Mouse (Mus musculus): ENCODE measurements around the gene Jmjd7. TPM values are rescaled to one million over a fixed set of nuclear protein-coding genes. Genes with fewer than 3 reads are reported as not detected.
A peak's percentile ranks its signal among the peaks of the same experiment; 100 is the strongest.

Gene Jmjd7
- total RNA-seq, 2 experiments from 2014 or later, result 5.5 to 6.6 TPM

DNA sequence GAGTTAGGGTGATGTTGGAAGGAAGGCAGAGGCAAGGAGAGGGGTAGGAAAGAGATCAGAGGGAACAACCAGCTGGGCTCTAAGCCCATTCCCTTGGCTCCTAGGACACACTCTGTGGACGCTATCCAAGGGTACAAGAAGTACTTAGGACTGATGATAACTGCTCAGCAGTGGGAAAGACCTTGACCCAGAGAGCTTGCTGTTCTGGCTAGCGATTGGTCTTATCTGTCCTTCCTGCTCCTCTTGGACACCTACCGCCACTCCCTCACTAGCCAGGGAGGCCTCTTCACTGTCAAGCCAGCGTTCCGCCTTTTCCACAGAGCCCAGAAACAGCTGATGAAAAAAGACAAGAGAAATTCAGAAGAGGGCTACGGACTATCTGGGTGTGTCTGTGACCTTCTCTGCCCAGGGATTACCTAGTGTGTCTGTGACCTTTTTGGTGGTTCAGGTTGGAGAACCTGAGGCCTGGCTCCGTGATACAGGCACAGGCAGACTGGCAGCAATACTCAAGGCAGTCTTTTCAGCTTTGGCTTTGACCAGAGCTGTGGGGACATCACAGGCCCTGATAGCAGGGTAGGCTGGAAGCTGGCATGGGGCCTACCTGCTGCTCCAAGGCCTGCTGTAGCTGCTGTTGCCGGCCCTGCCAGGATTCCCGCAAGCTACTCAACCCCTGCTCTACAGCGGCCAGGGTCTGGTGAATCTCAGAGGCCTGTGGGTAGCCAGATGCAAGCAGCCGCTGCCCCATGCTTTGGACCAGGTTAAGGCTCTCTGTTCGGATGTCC, 27.7 kb downstream of the Jmjd7 start:
- TF ChIP-seq CTCF (conservative IDR thresholded peaks at IDR 0.05), result no peak
- no peak for DNase-seq (ENCODE audit: low spot score in 2 of 2)

DNA sequence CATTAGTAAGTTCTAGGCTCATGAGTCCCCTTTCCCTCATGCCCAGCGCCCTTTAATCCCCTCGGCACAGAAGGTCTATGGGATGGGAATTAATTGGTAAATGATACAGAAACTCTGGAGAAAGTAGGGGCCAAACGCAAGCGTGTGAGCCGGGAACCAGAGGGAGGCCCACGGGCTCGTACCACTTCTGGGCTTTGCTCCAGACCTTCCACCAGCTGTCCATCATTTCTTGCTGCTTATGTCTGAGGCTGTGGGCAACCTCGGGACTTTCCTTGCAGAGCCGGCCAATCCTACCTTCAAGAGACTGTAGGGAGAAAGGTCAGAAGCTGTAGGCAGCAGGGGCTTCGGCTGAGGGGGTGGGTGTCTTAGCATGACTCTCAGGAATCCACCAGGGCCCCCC, 28.6 kb downstream of the Jmjd7 start:
- DNase-seq (ENCODE audit: low spot score in 2 of 2), result no peak
- H3K4me3 ChIP-seq, result no peak overlapping the region
- no peak for TF ChIP-seq CTCF (conservative IDR thresholded peaks at IDR 0.05)
- H3K27ac ChIP-seq, result no peak overlapping the region

More for the DNA sequence above, 27.7 kb downstream of the Jmjd7 start:
- Histone ChIP-seq H3K27ac (no peak overlapping the region), H3K4me3 (no peak overlapping the region)

DNA sequence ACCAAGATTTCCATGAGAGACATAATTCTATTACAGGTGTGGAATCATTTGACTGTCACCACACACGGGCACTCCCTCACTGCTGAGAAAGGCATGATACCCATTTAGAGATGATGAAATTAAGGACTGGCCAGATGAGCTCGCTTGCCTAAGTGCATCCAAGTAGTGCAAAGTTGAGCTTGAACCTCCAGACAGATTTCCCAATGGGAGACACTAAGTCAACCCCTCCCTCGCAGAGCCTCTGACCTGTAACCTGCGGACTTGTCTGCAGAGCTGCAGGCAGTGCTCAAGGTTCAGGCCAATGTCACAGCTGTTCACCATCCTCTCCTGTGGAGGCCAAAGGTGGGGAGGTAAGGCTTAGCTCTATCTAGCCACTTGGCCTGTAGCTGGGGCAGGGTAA, 31.5 kb downstream of the Jmjd7 start:
- no peak for TF ChIP-seq CTCF (conservative IDR thresholded peaks at IDR 0.05)
- Histone ChIP-seq H3K27ac (no peak overlapping the region), H3K4me3 (no peak overlapping the region)
- no peak for DNase-seq (ENCODE audit: low spot score in 2 of 2)

DNA sequence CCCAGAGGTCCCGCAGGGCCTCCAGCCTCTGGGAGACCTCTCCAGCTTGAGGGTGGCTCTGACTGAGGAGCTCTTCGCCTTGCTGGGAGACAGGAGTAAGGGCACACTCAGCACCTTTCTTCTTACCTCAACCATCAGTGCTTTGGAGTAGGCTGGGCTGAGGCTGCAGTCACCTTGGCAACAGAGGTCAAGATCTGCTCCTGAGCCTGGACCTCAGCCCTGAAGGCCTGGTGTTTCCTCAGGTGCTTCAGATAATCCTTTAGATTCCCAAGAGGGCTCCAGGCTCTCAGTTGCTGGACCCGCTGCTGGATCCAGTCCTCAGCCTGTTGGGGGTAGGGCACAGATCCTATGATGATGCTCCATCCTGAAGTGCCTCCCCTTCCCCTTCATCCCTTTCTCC, 32.2 kb downstream of the Jmjd7 start:
- TF ChIP-seq CTCF (conservative IDR thresholded peaks at IDR 0.05), result no peak
- Histone ChIP-seq H3K4me3 (no peak overlapping the region), H3K27ac (no peak overlapping the region)
- no peak for DNase-seq (ENCODE audit: low spot score in 2 of 2)

DNA sequence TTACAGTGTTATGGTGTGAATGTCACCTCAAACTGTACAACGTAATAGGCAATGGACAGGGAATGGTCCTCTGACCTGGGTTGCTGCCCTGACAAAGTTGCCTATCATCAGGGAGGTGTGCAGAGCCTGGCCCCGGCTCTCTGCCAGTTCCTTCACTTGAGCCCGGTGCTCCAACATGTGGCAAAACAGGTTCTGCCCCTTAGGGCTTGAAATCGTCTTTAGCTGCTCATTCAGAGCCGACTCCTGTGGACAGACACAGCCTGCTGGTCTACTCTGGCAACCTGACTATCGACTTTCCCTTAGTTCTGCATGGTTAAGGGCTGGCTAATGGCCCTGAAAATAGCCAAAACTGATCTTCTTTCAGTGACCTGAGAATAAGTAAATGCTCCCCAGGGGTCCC, 32.9 kb downstream of the Jmjd7 start:
- no peak overlapping the region for H3K27ac ChIP-seq

DNA sequence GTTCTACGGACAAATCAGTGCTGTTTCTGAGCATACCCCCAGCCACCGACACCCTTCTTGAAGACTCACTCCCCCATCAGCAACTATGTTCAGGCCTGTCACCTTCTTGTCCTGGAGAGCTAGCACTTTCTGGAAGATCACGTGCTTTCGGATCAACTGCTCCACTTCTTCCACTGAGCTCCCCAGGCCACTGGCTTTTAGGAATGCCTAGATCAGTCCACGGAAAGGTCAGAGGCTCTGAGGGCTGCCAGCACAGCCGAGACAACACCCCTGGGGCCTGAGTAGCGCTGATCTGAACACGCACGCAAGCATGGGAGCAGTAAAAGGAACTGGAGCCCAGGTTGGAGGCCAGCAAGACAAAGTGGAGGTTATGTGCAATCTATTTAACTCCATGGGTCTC, 33.4 kb downstream of the Jmjd7 start:
- Histone ChIP-seq H3K4me3 (no peak overlapping the region), H3K27ac (no peak overlapping the region)
- DNase-seq (ENCODE audit: low spot score in 2 of 2), result no peak
- TF ChIP-seq CTCF (conservative IDR thresholded peaks at IDR 0.05), result no peak

More for the DNA sequence above, 32.9 kb downstream of the Jmjd7 start:
- no peak overlapping the region for H3K4me3 ChIP-seq
- DNase-seq (ENCODE audit: low spot score in 2 of 2), result no peak
- no peak for TF ChIP-seq CTCF (conservative IDR thresholded peaks at IDR 0.05)

DNA sequence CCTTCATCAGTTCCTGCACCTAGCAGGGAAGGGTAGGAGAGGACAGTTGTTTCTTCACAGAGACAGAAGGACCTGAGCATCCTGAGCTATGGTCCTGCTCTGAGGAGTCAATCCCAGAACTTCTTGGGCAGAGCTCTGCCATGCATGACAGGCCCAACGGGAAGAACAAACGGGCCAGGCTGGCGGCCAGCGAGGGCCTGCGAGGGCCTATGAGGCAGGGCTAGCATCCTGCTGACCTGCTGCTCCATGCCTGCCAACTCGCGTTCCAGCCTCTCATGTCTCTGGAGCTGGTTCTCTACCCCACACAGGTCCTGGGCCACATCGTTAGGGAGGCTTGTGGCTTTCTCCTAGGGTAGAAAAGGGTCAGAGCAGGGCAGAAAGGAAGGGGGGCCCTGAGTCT, 35.0 kb downstream of the Jmjd7 start:
- DNase-seq (ENCODE audit: low spot score in 2 of 2), result no peak
- Histone ChIP-seq H3K4me3 (no peak overlapping the region), H3K27ac (no peak overlapping the region)
- no peak for TF ChIP-seq CTCF (conservative IDR thresholded peaks at IDR 0.05)

DNA sequence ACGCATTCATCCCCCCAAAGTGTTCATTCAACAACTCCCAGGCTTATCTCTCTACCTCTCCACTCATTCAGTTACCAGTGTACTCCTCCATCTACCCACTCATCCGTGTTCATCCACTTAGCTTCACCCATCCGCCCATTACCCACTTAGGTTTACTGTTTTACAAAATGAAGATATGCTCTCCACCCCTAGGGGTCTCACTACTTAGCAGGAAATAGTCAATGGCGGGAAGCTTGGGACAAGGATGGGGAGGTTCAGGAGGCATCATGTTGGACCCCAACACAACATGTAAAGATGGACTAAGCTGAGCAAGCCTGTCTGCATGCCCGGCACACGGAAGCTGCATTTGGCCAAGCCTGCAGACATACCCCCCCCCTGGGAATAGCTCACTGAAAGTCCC, 37.4 kb downstream of the Jmjd7 start:
- TF ChIP-seq CTCF (conservative IDR thresholded peaks at IDR 0.05), result peak; percentile 59
- no peak overlapping the region for H3K4me3 ChIP-seq
- DNase-seq (ENCODE audit: low spot score in 2 of 2), result no peak
- no peak overlapping the region for H3K27ac ChIP-seq

DNA sequence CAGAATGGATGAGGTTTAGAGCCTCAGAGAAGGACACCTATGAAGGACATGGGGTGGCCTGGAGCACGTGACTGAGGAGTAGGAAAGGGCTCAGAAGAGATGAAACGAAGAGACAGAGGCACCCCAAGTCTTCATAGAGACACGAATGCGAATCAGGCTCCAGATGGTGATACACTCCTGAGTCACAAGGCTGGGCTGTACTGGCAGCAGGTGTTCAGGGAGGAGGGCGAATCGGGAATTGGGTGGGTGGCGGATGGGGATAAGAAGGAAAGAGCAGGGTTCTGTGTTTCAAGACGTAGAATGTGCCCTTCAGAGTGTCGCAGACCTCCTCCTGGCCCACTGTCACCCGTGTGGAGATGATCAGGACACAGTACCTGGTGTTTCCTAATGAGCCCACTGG, 38.0 kb downstream of the Jmjd7 start:
- DNase-seq (ENCODE audit: low spot score in 2 of 2), result peak in 1 of 2 experiments; percentile 62
- TF ChIP-seq CTCF (conservative IDR thresholded peaks at IDR 0.05), result no peak
- Histone ChIP-seq H3K27ac (peak overlapping the region; percentile 5; the same call in 1 of the 2 replicates), H3K4me3 (no peak overlapping the region)

DNA sequence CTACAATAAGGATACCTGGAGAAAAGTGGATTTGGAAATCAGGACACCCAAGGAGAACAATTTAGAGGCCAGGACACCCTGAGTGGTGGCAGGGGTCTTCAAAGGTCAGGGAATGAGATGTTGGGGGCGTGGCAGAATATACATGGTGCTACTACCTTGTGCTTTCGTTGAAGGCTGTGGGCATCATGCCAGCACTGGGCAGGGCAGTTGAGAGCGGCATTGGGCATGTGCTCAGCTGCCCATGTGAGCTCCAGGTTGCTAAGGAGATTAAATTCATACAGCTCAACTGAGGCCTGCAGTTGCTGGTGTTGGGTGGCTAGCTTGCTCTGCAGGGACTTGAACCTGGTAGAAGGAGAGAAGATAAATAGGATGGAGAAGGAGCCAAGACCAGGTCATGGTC, 38.9 kb downstream of the Jmjd7 start:
- H3K27ac ChIP-seq, result no peak overlapping the region
- TF ChIP-seq CTCF (conservative IDR thresholded peaks at IDR 0.05), result no peak
- DNase-seq (ENCODE audit: low spot score in 2 of 2), result no peak
- no peak overlapping the region for H3K4me3 ChIP-seq

DNA sequence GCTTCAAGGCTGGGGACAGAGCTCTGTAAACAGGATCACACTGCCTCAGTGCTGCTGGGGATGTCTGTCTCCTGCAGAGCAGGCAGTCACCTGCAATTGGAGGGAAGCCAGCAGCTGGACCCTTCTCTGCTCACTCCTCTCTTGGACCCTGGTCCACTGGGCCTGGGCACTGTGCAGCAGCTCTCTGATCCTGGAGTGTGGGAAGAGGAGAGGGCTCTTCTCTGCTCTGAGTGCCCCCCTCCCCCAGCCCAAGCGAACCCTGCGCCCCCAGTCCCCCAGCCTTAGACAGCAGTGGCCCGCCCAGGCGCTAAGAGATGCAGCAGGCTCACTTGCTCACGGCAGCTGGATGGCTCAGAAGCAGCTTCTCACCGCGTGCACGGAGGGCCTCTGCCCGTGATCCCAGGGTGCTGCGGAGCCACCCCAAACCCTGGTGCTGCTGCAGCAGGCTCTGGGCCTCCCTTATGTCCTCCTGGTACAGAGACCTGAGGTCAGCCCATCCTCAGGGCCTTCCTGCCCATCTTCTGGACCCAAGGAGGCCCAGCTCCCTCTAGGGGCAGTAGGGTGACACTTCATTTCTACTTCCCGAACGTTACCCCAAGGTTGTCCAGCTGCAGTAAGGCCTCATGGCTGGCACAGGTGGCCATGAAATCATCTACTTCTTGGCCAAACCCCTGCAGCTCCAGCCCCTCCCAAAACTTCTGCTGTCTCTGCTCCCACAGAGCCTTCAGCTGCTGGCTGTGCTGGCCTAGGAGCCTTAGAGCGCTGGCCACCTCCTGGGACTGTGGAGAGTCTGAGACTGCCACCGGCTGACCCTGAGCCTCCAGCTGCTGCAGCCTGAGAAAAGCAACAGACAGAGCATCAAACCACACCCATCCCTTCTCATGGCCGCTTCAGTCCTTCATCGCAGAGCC, 41.5 kb downstream of the Jmjd7 start:
- H3K4me3 ChIP-seq, result no peak overlapping the region
- TF ChIP-seq CTCF (conservative IDR thresholded peaks at IDR 0.05), result peak; percentile 79
- peak overlapping the region; percentile 78 for H3K27ac ChIP-seq
- no peak for DNase-seq (ENCODE audit: low spot score in 2 of 2)

DNA sequence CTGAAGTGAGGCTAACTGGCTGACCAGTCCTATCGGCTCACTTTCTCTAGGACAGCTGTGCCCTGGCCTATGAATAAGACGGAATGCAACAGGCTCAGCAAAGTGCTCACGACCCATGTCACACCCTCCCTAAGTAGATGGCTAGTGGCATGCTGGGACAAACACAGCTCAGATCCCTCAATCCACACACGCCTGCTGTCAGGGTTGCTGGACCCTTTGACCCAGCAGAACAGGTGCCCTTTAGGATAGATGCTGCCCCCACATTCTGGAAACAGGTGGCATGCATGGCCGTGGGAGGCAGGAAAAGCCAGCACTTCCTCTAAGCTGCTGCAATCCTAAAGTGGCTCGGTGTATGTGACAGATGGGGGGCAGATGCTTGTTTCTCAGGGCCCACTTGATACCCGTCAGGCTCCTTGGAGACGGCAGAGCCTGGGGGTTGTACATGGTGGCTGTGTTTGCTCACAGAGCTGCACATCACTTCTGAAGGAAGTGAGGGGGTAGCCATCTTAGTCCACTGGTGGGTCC, 42.2 kb downstream of the Jmjd7 start:
- no peak overlapping the region for H3K4me3 ChIP-seq
- H3K27ac ChIP-seq, result peak overlapping the region; percentile 78
- no peak for TF ChIP-seq CTCF (conservative IDR thresholded peaks at IDR 0.05)
- peak; percentile 75 to 86 for DNase-seq (ENCODE audit: low spot score in 2 of 2)

DNA sequence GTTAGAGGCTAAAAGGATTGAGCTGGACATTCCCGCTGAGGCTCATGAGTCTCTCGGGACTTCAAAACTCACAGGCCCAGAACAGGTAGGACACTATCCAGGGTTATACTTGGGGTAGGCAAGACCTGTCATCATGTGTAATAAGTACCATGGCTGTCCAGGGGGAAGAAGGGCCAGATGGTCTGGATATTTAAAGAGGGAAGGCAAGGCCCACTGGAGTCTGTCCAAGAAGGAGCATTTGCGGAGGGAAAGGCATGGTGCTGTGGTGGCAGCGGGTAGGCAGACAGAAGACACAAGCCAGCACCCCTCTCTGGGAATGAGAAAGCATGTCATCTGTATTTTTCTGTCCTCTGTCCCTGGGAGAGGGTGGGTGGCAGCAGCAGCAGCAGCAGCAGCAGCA, 46.8 kb downstream of the Jmjd7 start:
- Histone ChIP-seq H3K27ac (no peak overlapping the region), H3K4me3 (no peak overlapping the region)
- DNase-seq (ENCODE audit: low spot score in 2 of 2), result no peak
- no peak for TF ChIP-seq CTCF (conservative IDR thresholded peaks at IDR 0.05)

Data from layer of hippocampus, adult 2 months (tissue).